Mouse (Mus musculus): ENCODE data around the gene Vps26c. TPM values are rescaled to one million over a fixed set of nuclear protein-coding genes. Genes with fewer than 3 reads are reported as not detected.

Vps26c gene
- total RNA-seq (2021) = 1 to 10 TPM; 8.9 to 9.5 TPM
- long read RNA-seq, experiment 1, transcript Vps26c-201 (8 exons, 2,547 nt) = major isoform, 8 of 12 reads
- long read RNA-seq, experiment 1, partial matches to known transcripts = 1 of 12 reads
- long read RNA-seq, experiment 1, other reads (novel, unspliced or antisense) = 3 of 12 reads
- long read RNA-seq, experiment 2, transcript Vps26c-201 (8 exons, 2,547 nt) = major isoform, 11 of 15 reads
- long read RNA-seq, experiment 2, partial matches to known transcripts = 0 of 15 reads
- long read RNA-seq, experiment 2, other reads (novel, unspliced or antisense) = 4 of 15 reads

DNA sequence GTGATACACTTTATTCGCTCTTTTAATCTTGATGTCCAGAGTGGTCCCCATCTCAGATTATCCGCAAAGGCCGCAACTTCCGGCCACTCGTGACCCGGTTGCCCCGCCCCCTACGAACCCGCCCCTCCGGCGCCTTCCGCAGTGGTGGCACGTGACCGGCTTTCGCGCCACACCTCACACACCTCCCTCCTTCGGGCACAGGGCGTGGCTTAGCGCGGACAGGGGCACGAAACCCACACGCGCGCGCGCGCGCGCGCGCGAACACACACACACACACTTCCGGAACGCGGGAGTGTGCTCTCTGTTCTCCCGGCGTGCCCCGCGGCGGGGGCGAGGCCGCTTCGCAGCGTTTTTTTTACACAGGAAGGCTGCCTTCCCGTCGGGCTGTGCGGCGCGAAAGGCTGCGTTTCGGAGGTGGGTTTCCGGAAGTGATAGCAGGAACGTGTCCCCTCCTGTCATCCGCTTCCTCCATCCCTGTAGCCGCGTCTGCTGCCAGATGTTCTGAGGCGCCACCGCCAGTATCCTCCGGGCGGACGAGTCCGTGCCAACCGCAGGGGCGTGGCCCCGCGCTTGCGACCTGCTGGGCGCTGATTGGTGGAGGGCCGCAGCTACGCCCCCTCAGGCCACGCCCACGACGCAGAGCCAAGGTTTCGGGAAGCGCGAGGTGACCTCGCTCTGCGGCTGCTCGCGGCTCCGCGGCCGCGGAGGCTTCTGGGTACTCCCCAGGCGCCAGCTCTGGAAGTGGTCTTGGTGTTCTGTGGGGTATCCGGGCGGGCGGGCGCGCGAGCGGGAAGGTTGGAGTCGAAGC is at the start of gene Vps26c:
Vps26c (minus strand) TSS at position 487 of the 808 bp plus-strand sequence.
- intact Hi-C loops (cut with DNase I) = loop anchor here (2.0 kb wide), 1 partner anchor 42 kb away; no protein-coding TSS in a partner anchor
- peak; percentile 97 for DNase-seq

GRCm38 (mm10) chr16:94575757-94576156 is 49.1 kb upstream of the Vps26c start:
- DNase-seq = no peak
- intact Hi-C loops (cut with DNase I) = no loop called here

GRCm38 (mm10) chr16:94574718-94575094 is 48.1 kb upstream of the Vps26c start:
- no peak for DNase-seq
- intact Hi-C loops (cut with DNase I) = no loop called here

DNA sequence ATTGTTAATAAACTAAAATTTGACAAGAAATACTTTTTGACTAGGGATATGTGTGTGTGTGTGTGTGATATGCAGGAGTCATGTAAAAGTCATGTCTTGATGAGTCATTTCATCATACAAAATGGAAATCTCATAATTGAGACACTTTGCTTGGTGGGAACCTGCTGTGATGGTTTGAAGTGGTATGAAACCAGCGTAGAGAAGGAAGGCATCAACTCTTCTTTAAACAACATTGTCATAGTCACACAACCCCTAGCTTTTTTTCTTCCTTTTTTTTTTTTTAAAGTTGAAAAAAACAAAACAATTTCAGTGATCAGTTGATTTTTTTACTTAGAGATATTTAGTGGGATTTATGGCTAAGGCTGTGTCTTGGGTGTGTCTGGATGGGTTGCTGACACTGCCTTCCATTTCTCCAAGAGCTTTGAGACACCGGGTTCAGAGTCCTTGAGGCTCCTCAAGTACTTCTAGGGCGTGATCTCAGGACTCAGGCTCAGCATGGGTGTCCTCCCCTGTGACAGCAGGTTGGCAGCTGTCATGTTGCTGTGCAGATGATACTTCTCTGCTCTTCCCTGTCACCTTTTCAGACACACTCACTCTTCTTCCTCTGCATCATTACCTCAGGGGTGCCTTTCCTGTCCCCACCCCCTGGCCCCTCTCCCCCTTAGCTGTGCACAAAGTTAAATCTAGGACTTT is 47.5 kb upstream of the Vps26c start:
- intact Hi-C loops (cut with DNase I) = no loop called here
- no peak for DNase-seq

DNA sequence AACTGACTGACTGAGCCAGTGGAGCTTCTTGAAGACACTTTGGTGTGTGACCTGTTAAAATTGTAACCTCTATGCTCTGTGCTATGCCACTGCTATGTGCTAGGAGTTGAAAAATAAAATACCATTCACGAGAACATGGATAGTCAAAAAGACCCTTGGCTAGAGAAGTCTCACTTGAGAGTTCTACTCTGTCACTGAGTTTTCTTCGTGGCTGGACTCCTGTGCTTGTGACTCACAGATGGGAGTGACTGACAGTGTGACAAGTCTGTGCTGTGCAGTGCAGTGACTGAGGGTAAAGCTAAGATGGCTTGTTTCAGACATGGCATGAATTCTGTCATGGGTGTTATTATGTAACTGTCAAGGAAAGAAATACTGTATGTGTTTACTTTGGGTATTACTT is 45.8 kb upstream of the Vps26c start:
- DNase-seq = no peak
- intact Hi-C loops (cut with DNase I) = no loop called here

- intact Hi-C loops (cut with DNase I) = loop anchor here (2.0 kb wide), 1 partner anchor 47 kb away; no protein-coding TSS in a partner anchor
- no peak for DNase-seq
Observed at GRCm38 (mm10) chr16:94571111-94571993, 44.7 kb upstream of the Vps26c start.

GRCm38 (mm10) chr16:94570361-94571041 is 43.9 kb upstream of the Vps26c start:
- intact Hi-C loops (cut with DNase I) = loop anchor here (2.0 kb wide), 1 partner anchor 48 kb away; no protein-coding TSS in a partner anchor
- DNase-seq = peak; percentile 42 to 69

GRCm38 (mm10) chr16:94569229-94570176 is 42.9 kb upstream of the Vps26c start, which contains the start of gene Dyrk1a:
Gene Dyrk1a, plus strand, starts transcription at chr16:94570010.
- peak; percentile 96 to 99 for DNase-seq
- intact Hi-C loops (cut with DNase I) = loop anchor here (2.0 kb wide), 2 partner anchors 43 to 49 kb away; partner anchors contain the start of gene Vps26c

- DNase-seq = peak; percentile 77 to 81
- intact Hi-C loops (cut with DNase I) = loop anchor here (2.0 kb wide), 1 partner anchor 42 kb away; the partner anchor contains the start of gene Vps26c
Observed at GRCm38 (mm10) chr16:94568335-94569228, 42.0 kb upstream of the Vps26c start.

DNA sequence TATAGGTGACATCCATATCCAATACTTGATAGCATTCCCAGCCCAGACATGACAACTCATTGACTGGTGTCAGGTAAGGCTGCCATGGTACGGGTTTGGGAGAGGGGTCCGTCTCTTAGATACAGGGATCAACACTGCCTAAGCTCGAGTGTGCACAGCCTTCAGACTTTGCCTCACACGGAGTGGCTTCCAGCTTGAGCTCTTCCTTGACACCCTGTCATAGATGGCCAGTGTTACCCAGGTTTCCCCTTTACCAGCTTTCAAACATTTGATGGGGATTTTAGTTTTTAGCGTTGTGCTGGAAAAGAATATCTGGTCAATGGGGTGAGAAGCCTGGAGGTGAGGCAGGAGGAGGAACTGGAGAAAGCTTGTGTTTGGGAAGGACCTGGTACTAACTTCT is 41.1 kb upstream of the Vps26c start:
- intact Hi-C loops (cut with DNase I) = loop anchor here (2.0 kb wide), 1 partner anchor 41 kb away; the partner anchor contains the start of gene Vps26c
- no peak for DNase-seq

GRCm38 (mm10) chr16:94566834-94567585 is 40.4 kb upstream of the Vps26c start:
- intact Hi-C loops (cut with DNase I) = no loop called here
- DNase-seq = no peak

DNA sequence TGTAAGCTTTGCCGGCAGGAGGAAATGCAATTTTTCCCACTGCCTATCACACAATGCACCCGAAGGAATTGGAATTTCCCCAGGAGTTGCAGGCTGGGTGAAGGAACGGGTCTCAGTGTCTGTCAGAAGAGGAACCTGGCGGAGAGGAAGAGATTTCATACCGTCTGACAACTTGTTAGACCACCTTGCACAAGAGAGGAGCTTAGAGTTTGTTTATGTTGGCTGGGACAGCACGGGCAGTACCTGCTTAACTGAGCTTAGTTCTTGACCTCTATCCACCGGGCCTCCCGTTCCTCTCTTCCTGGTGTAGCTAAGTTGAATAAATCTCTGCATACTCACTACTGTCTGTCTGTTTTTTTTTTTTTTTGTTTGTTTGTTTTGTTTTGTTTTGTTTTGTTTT is 39.5 kb upstream of the Vps26c start:
- no peak for DNase-seq
- intact Hi-C loops (cut with DNase I) = no loop called here

DNA sequence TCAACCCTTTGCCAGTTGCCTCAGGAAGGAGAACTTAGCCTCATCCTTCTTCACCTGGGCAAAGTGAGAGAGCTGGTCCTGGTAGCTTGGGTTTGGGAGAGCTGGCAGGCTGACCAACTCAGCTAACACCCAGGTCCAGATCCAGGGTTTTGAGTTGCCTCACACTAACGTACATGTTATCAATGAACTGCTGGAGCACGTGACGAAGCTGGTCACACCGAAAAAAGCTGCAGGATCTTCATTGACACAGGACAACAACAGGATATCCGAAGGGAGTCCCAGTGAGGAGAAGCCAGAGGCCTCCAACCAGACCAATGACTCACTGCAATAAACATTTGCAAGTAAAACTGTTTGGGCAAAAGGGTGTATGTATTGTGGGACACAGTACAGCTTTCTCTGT is 34.0 kb upstream of the Vps26c start:
- no peak for DNase-seq
- intact Hi-C loops (cut with DNase I) = no loop called here

DNA sequence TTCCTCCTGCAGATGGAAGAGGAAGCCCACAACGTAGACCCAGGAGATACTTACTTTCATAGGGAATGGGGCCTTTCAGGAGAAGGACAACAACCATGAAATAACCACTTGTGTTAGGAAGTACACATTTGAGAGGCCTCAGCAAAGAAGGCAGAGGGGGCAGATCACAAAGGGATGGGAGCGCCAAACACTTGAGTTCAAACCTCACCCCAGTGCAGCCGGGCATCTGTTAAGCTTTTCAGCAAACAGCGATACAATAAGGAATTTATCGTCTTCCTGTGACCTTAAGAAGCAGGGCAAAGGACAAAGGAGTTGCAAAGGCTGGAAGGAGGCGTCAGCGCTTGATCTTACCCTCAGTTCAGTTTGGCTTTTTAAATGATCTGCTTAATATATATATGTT is 33.2 kb upstream of the Vps26c start:
- DNase-seq = no peak
- intact Hi-C loops (cut with DNase I) = no loop called here

- intact Hi-C loops (cut with DNase I) = no loop called here
- DNase-seq = no peak
Observed at GRCm38 (mm10) chr16:94559282-94559681, 32.7 kb upstream of the Vps26c start.

DNA sequence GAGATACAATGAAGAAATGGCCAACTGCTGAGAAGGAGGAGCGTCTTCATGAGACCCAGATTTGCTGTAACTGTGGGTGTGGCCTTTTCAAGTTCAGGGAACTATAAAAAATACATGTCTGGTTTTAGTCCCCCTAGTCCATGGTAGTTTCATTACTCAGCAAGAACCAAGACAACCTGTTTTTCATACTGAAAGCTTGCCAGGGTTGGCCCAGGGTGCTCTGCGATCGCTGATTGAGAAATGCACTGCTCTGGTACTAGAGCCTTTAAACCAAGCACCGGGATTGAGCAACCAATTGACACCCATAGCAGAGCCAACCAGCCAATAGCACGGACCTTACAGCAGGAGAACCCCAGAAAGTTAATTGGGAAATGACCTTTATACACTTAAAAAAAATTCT is 29.6 kb upstream of the Vps26c start:
- intact Hi-C loops (cut with DNase I) = no loop called here

More for the DNA sequence above, 29.6 kb upstream of the Vps26c start:
- DNase-seq = no peak

Measured in gastrocnemius, postnatal 36 days (tissue).